Mouse (Mus musculus): Measurements from ENCODE around the gene Ranbp6.

DNA sequence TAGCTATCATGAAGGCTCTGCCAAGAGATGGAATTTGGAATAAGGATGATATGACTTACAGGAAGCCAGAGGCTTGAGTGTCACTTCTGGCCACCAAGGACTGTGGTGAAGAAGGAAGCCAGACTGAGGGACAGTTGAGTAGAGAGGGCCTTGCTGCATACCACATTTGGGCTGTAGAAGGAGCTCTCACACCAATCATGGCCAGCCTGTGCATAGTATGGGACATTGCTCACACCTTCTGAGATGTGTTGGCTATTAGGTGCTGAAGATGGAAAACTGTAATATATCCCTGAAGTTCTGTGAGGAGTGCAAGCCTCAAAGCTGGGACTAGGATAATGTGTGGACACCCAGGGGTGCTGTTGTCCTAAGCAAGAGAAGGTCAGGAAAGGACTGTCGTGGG, 13.9 kb upstream of the Ranbp6 start:
- TF ChIP-seq POLR2A (IDR thresholded peaks at IDR 0.05; ENCODE audit: insufficient read depth, low read length): no peak
- TF ChIP-seq CTCF (IDR thresholded peaks at IDR 0.05; ENCODE audit: low read depth, low read length): peak; percentile 55
